Mouse (Mus musculus): ENCODE data around the gene Rab11fip5.

The Rab11fip5 gene

DNA sequence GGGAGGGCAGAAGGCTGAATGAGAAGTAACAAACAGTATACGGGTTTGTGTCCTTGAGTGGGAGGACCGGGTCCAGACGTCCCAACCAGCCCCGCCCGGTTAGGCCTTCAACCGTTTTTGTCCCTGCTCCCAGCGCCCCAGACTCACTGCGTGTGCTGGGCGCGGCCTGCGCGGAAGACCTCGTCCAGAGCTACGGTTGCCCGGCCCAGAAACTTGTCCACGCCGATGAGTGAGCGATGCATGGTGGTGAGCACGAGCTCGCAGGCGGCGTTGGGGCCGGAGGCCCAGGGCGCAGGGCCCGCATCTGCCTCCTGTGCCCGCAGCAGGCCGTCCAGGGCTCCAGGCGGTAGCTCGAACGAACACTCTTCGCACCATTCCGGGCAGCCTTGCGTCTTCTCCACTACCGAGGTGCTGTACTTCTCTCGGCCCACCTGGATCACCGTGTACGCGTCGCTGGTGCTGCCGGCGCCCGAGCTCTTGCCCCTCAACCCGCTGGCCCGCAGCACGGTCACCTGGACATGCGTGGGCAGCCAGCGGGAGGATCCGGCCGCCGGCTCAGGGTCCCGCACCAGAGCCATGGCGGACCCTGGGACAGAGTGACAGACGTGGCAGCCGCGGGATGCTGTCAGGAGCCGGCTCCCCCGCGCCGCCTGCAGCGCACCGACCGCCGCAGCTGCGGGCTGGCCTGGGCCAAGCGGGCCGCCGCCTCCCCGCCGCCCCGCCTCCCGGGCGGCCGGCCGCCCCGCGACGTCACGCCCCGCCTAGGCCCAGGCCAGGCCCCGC is at the start of gene Rab11fip5:
Gene Rab11fip5 (minus strand): TSS at position 684 of the 783 bp plus-strand sequence.
- Histone ChIP-seq H3K4me3 (replicated peaks; ENCODE audit: low read length) (peak within 1 kb of the TSS; percentile 91), H3K36me3 (ENCODE audit: insufficient read depth, low read length) (peaks cover 9% of the 10 kb centered on the region; the same call in 1 of the 2 replicates), H3K9me3 (ENCODE audit: low read length) (no peaks in the 10 kb centered on the region), H3K27me3 (ENCODE audit: insufficient read depth, low read length) (peaks cover 42% of the 10 kb centered on the region), H3K4me1 (replicated peaks; ENCODE audit: low read depth, low read length) (peaks cover 60% of the 10 kb centered on the region)
- TF ChIP-seq POU5F1 (IDR thresholded peaks at IDR 0.05; ENCODE audit: borderline replicate concordance, low read length) (no peak), NANOG (IDR thresholded peaks at IDR 0.05; ENCODE audit: borderline replicate concordance, low read length) (no peak), CTCF (conservative IDR thresholded peaks at IDR 0.05; ENCODE audit: low read length) (no peak)

- peaks cover 66% of the 10 kb centered on the region for H3K27me3 ChIP-seq (ENCODE audit: insufficient read depth, low read length)
- no peaks in the 10 kb centered on the region for H3K9me3 ChIP-seq (ENCODE audit: low read length)
- H3K4me3 ChIP-seq (replicated peaks; ENCODE audit: low read length): peak within 1 kb of the TSS; percentile 71
- TF ChIP-seq NANOG (IDR thresholded peaks at IDR 0.05; ENCODE audit: borderline replicate concordance, low read length): no peak
- no peak for TF ChIP-seq CTCF (conservative IDR thresholded peaks at IDR 0.05; ENCODE audit: low read length)
- no peak for TF ChIP-seq POU5F1 (IDR thresholded peaks at IDR 0.05; ENCODE audit: borderline replicate concordance, low read length)
- H3K36me3 ChIP-seq (ENCODE audit: insufficient read depth, low read length): no peaks in the 10 kb centered on the region
- peaks cover 22% of the 10 kb centered on the region for H3K4me1 ChIP-seq (replicated peaks; ENCODE audit: low read depth, low read length)
Measured at GRCm38 (mm10) chr6:85423836-85424379, 49.5 kb upstream of the Rab11fip5 start, which contains the start of gene Noto. Gene Noto, plus strand, starts transcription at chr6:85423886.

GRCm38 (mm10) chr6:85419150-85419549 is 44.7 kb upstream of the Rab11fip5 start:
- Histone ChIP-seq H3K4me3 (replicated peaks; ENCODE audit: low read length) (no peak overlapping the region), H3K27me3 (ENCODE audit: insufficient read depth, low read length) (peaks cover 49% of the 10 kb centered on the region), H3K36me3 (ENCODE audit: insufficient read depth, low read length) (no peaks in the 10 kb centered on the region), H3K4me1 (replicated peaks; ENCODE audit: low read depth, low read length) (peaks cover 20% of the 10 kb centered on the region), H3K9me3 (ENCODE audit: low read length) (no peaks in the 10 kb centered on the region)
- TF ChIP-seq POU5F1 (IDR thresholded peaks at IDR 0.05; ENCODE audit: borderline replicate concordance, low read length): no peak

- TF ChIP-seq CTCF (conservative IDR thresholded peaks at IDR 0.05; ENCODE audit: low read length) (no peak), POU5F1 (IDR thresholded peaks at IDR 0.05; ENCODE audit: borderline replicate concordance, low read length) (no peak), NANOG (IDR thresholded peaks at IDR 0.05; ENCODE audit: borderline replicate concordance, low read length) (no peak)
- Histone ChIP-seq H3K4me1 (replicated peaks; ENCODE audit: low read depth, low read length) (peaks cover 16% of the 10 kb centered on the region), H3K36me3 (ENCODE audit: insufficient read depth, low read length) (no peaks in the 10 kb centered on the region), H3K4me3 (replicated peaks; ENCODE audit: low read length) (no peak overlapping the region), H3K27me3 (ENCODE audit: insufficient read depth, low read length) (peaks cover 18% of the 10 kb centered on the region), H3K9me3 (ENCODE audit: low read length) (no peaks in the 10 kb centered on the region)
Measured at GRCm38 (mm10) chr6:85415829-85416228, 41.4 kb upstream of the Rab11fip5 start.

- H3K4me1 ChIP-seq (replicated peaks; ENCODE audit: low read depth, low read length): peaks cover 35% of the 10 kb centered on the region
- no peaks in the 10 kb centered on the region for H3K9me3 ChIP-seq (ENCODE audit: low read length)
- peaks cover 56% of the 10 kb centered on the region for H3K27me3 ChIP-seq (ENCODE audit: insufficient read depth, low read length)
- no peak overlapping the region for H3K4me3 ChIP-seq (replicated peaks; ENCODE audit: low read length)
- H3K36me3 ChIP-seq (ENCODE audit: insufficient read depth, low read length): no peaks in the 10 kb centered on the region
- TF ChIP-seq POU5F1 (IDR thresholded peaks at IDR 0.05; ENCODE audit: borderline replicate concordance, low read length) (no peak), CTCF (conservative IDR thresholded peaks at IDR 0.05; ENCODE audit: low read length) (peak; percentile 38)
Measured at GRCm38 (mm10) chr6:85410771-85411273, 36.4 kb upstream of the Rab11fip5 start.

DNA sequence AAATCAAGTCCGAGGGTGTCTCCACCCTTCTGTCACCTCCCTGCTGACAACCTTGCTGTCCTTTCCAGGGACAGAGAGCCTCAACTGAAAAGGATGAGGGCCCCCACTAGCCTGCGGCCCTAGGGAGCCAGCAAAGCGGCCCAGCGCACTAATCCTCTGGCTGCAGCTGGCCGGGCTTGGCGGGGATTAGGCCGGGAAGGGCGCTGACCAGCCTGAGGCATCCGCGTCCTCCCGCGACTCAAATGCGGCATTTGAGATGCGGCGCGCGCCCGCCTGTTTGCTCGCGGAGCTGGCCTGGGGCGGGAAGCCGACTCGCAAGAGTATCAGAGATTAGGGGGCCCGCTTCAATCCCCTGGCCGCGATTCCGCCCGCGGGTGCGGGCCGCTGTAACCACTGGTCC is 34.6 kb upstream of the Rab11fip5 start:
- Histone ChIP-seq H3K27me3 (ENCODE audit: insufficient read depth, low read length) (peaks cover 55% of the 10 kb centered on the region), H3K36me3 (ENCODE audit: insufficient read depth, low read length) (no peaks in the 10 kb centered on the region), H3K4me3 (replicated peaks; ENCODE audit: low read length) (peak overlapping the region; percentile 75), H3K4me1 (replicated peaks; ENCODE audit: low read depth, low read length) (peaks cover 35% of the 10 kb centered on the region), H3K9me3 (ENCODE audit: low read length) (no peaks in the 10 kb centered on the region)
- TF ChIP-seq CTCF (conservative IDR thresholded peaks at IDR 0.05; ENCODE audit: low read length): no peak

GRCm38 (mm10) chr6:85403039-85403438 is 28.6 kb upstream of the Rab11fip5 start:
- H3K4me3 ChIP-seq (replicated peaks; ENCODE audit: low read length): no peak overlapping the region
- peaks cover 9% of the 10 kb centered on the region; the same call in 1 of the 2 replicates for H3K4me1 ChIP-seq (replicated peaks; ENCODE audit: low read depth, low read length)
- H3K36me3 ChIP-seq (ENCODE audit: insufficient read depth, low read length): no peaks in the 10 kb centered on the region
- no peaks in the 10 kb centered on the region for H3K9me3 ChIP-seq (ENCODE audit: low read length)
- no peak for TF ChIP-seq POU5F1 (IDR thresholded peaks at IDR 0.05; ENCODE audit: borderline replicate concordance, low read length)
- no peak for TF ChIP-seq CTCF (conservative IDR thresholded peaks at IDR 0.05; ENCODE audit: low read length)
- TF ChIP-seq NANOG (IDR thresholded peaks at IDR 0.05; ENCODE audit: borderline replicate concordance, low read length): no peak
- peaks cover 29% of the 10 kb centered on the region for H3K27me3 ChIP-seq (ENCODE audit: insufficient read depth, low read length)

DNA sequence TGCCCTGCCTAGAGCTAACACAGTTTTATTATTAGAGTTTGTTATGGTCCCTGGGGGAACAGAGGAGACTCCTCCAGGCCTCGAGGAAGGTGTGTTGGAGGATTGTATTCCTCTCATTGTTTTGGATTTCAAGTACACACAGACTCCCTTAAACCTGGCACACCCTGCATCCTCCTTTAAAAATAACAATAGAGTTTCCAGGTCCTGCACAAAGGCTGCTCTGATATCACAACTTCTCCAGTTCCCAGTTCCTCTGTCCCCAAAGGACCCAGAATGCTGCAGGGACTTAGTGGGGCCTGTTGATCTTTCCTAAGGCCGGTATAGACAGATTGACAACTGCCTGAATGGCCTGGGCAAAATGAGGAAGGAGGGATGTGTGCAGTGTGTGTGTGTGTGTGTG is 28.2 kb upstream of the Rab11fip5 start:
- Histone ChIP-seq H3K36me3 (ENCODE audit: insufficient read depth, low read length) (no peaks in the 10 kb centered on the region), H3K27me3 (ENCODE audit: insufficient read depth, low read length) (peaks cover 25% of the 10 kb centered on the region), H3K9me3 (ENCODE audit: low read length) (no peaks in the 10 kb centered on the region), H3K4me3 (replicated peaks; ENCODE audit: low read length) (no peak overlapping the region), H3K4me1 (replicated peaks; ENCODE audit: low read depth, low read length) (peaks cover 9% of the 10 kb centered on the region; the same call in 1 of the 2 replicates)
- TF ChIP-seq NANOG (IDR thresholded peaks at IDR 0.05; ENCODE audit: borderline replicate concordance, low read length) (no peak), CTCF (conservative IDR thresholded peaks at IDR 0.05; ENCODE audit: low read length) (no peak), POU5F1 (IDR thresholded peaks at IDR 0.05; ENCODE audit: borderline replicate concordance, low read length) (no peak)

All from E14TG2a.4 (cell line).